Mouse (Mus musculus) neural tube, embryonic 13.5 days (tissue): ENCODE measurements around the gene Mterf1a. TPM values are rescaled to one million over a fixed set of nuclear protein-coding genes. Genes with fewer than 3 reads are reported as not detected.

Source experiments
- polyA plus RNA-seq: library from polyadenylated mRNA; unstranded; fragments of >200 nt; fragmentation: Nextera tagmentation; extraction: Ambion mirVana; gene quantifications from 2 replicates; pipeline ENCODE4 v1.2.1, GENCODE M21; 2015

The Mterf1a gene
- polyA plus RNA-seq, 1 experiment from 2014 or later = 8.1 TPM

Other genes starting within 250 kb of the Mterf1a start
- not detected in 2 replicates for gene Tmbim7, start 242.8 kb downstream of the Mterf1a start, polyA plus RNA-seq
- gene Gatad1, start 236.7 kb downstream of the Mterf1a start, polyA plus RNA-seq = 68.8 TPM in 2 replicates
- gene Ankib1, start 91.0 kb downstream of the Mterf1a start, polyA plus RNA-seq = 18.3 and 18.9 TPM in 2 replicates
- gene Krit1, start 90.7 kb downstream of the Mterf1a start, polyA plus RNA-seq = 59.4 and 62.0 TPM in 2 replicates
- 0.10 TPM in 2 replicates for gene Lrrd1, start 48.8 kb downstream of the Mterf1a start, polyA plus RNA-seq
- gene Akap9, start 34.1 kb upstream of the Mterf1a start, polyA plus RNA-seq = 328 and 342 TPM in 2 replicates
- gene Cyp51, start 210.8 kb upstream of the Mterf1a start, polyA plus RNA-seq = 115 and 127 TPM in 2 replicates